Mouse (Mus musculus): Measurements from ENCODE around the gene Aqp12.

Aqp12 gene

GRCm38 (mm10) chr1:93015136-93015535, 9.0 kb downstream of the Aqp12 start:
- no peak for DNase-seq (ENCODE audit: low spot score)

GRCm38 (mm10) chr1:93018716-93019115, 12.6 kb downstream of the Aqp12 start:
- DNase-seq (ENCODE audit: low spot score) = no peak

- no peak for DNase-seq (ENCODE audit: low spot score)
These were observed 14.5 kb downstream of the Aqp12 start for GRCm38 (mm10) chr1:93020602-93021001.

GRCm38 (mm10) chr1:93026600-93026999, 20.5 kb downstream of the Aqp12 start:
- no peak for DNase-seq (ENCODE audit: low spot score)

GRCm38 (mm10) chr1:93029387-93029786, 23.3 kb downstream of the Aqp12 start:
- DNase-seq (ENCODE audit: low spot score) = no peak

- DNase-seq (ENCODE audit: low spot score) = no peak
These were observed 23.9 kb downstream of the Aqp12 start for GRCm38 (mm10) chr1:93030060-93030459.

GRCm38 (mm10) chr1:93031199-93031598, 25.1 kb downstream of the Aqp12 start:
- no peak for DNase-seq (ENCODE audit: low spot score)

- DNase-seq (ENCODE audit: low spot score) = no peak
These were observed 27.9 kb downstream of the Aqp12 start for GRCm38 (mm10) chr1:93033989-93034388.

GRCm38 (mm10) chr1:93035981-93036380, 29.8 kb downstream of the Aqp12 start:
- no peak for DNase-seq (ENCODE audit: low spot score)

- no peak for DNase-seq (ENCODE audit: low spot score)
These were observed 40.1 kb downstream of the Aqp12 start for GRCm38 (mm10) chr1:93046153-93046789.

GRCm38 (mm10) chr1:93050071-93050470, 43.9 kb downstream of the Aqp12 start:
- DNase-seq (ENCODE audit: low spot score) = no peak

- DNase-seq (ENCODE audit: low spot score) = no peak
These were observed 45.1 kb downstream of the Aqp12 start for GRCm38 (mm10) chr1:93051124-93051833.

Data from ovary, postnatal 10 days (tissue).